Mouse (Mus musculus) heart, embryonic 12.5 days (tissue): ENCODE data around the gene Esrrb. TPM values are rescaled to one million over a fixed set of nuclear protein-coding genes. Genes with fewer than 3 reads are reported as not detected.
A peak's percentile ranks its signal among the peaks of the same experiment; 100 is the strongest.

Experiments
- ATAC-seq: fragments of 200-750 bp; cut with Nextera tagmentation; 2 replicates; pipeline ENCODE4 v1.8.0; 2017; ENCODE audit warnings: moderate TSS enrichment, moderate library complexity; ENCODE audit not compliant: insufficient number of reproducible peaks, low FRiP score
- H3K27ac ChIP-seq: fragments of 300-500 bp; sonication (generic); 2 replicates; pipeline ENCODE4 v1.5.1; 2016; ENCODE audit warnings: mild to moderate bottlenecking, moderate library complexity; ENCODE audit not compliant: poor library complexity, severe bottlenecking
- H3K27me3 ChIP-seq: fragments of 300-500 bp; sonication (generic); replicated peaks from 2 replicates; pipeline ENCODE4 v1.6.1; 2016; ENCODE audit warnings: mild to moderate bottlenecking, moderate library complexity
- H3K36me3 ChIP-seq: fragments of 300-500 bp; sonication (generic); 2 replicates; pipeline ENCODE4 v1.6.1; 2016; ENCODE audit warnings: mild to moderate bottlenecking, moderate library complexity
- H3K4me1 ChIP-seq: fragments of 300-500 bp; sonication (generic); replicated peaks from 2 replicates; pipeline ENCODE4 v1.6.1; 2016; ENCODE audit warnings: mild to moderate bottlenecking
- H3K4me2 ChIP-seq: fragments of 300-500 bp; sonication (generic); 2 replicates; pipeline ENCODE4 v1.6.1; 2016; ENCODE audit warnings: mild to moderate bottlenecking, moderate library complexity
- H3K4me3 ChIP-seq: fragments of 300-500 bp; sonication (generic); 2 replicates; pipeline ENCODE4 v1.5.1; 2016; ENCODE audit warnings: mild to moderate bottlenecking
- H3K9ac ChIP-seq: fragments of 300-500 bp; sonication (generic); 2 replicates; pipeline ENCODE4 v1.6.1; 2016; ENCODE audit warnings: mild to moderate bottlenecking, moderate library complexity
- H3K9me3 ChIP-seq: fragments of 300-500 bp; sonication (generic); replicated peaks from 2 replicates; pipeline ENCODE4 v1.6.1; 2016; ENCODE audit warnings: mild to moderate bottlenecking, moderate library complexity
- WGBS: fragments of 180-500 bp; shearing (Covaris S2); methylation state at CpG from one replicate; pipeline ENCODE4 v1.1.7; 2016; 5-methylcytosine and 5-hydroxymethylcytosine counted together
- polyA plus RNA-seq: library from polyadenylated mRNA; unstranded; fragments of >200 nt; fragmentation: Nextera tagmentation; extraction: Ambion mirVana; gene quantifications from 2 replicates; pipeline ENCODE4 v1.2.1, GENCODE M21; 2016

Gene Esrrb
- polyA plus RNA-seq = 2.8 and 3.5 TPM in 2 replicates

GRCm38 (mm10) chr12:86360696-86361631, at the start of gene Esrrb:
Gene Esrrb (plus strand): TSS chr12:86361117.
- WGBS = 19% methylated on average over 22 of the region's 22 CpGs
- peak; percentile 72 for ATAC-seq
- Histone ChIP-seq H3K4me1 (peaks cover 40% of the 10 kb centered on the region), H3K36me3 (no peaks in the 10 kb centered on the region), H3K27ac (peak within 1 kb of the TSS; percentile 86), H3K9ac (peak within 1 kb of the TSS; percentile 55), H3K4me2 (peak within 1 kb of the TSS; percentile 68), H3K27me3 (0 out of 2 replicates have a peak, but pooled peaks cover 5% of the 10 kb centered on the region), H3K9me3 (no peaks in the 10 kb centered on the region), H3K4me3 (peak within 1 kb of the TSS; percentile 43)

DNA sequence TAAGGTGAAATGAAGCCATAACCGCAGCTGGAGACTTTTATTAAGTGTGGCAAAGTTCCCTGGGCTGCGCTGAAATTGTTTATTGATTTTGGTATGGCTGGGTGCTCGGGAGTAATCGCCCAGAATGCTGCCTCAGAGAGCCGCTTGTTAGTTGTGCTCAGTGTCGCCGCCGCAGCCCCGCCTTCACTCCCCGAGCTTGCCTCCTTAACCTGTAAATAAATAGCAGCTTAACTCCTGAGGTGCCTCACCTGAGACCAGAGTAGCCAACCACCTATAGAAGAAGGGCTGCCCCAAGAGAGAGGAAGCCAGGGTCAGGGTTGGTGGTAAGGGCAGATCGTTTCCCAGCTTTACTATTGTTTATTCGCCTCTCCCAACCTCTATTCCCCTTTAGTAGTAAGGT, 40.3 kb upstream of the Esrrb start:
- 21% methylated on average over 12 of the region's 12 CpGs for WGBS
- H3K4me2 ChIP-seq = 0 out of 2 replicates have a peak overlapping the region, but pooled peaks have one; percentile 0
- peaks cover 5% of the 10 kb centered on the region; the same call in 1 of the 2 replicates for H3K4me1 ChIP-seq

GRCm38 (mm10) chr12:86324297-86324696, 36.6 kb upstream of the Esrrb start:
- Histone ChIP-seq H3K9me3 (no peaks in the 10 kb centered on the region), H3K4me2 (no peak overlapping the region), H3K36me3 (no peaks in the 10 kb centered on the region), H3K9ac (no peak overlapping the region), H3K27ac (no peak overlapping the region), H3K4me1 (no peaks in the 10 kb centered on the region; the same call in 1 of the 2 replicates), H3K4me3 (no peak overlapping the region), H3K27me3 (no peaks in the 10 kb centered on the region)
- ATAC-seq = no peak
- 47% methylated on average over 3 of the region's 3 CpGs for WGBS

More for the DNA sequence above, 40.3 kb upstream of the Esrrb start:
- no peak overlapping the region for H3K4me3 ChIP-seq
- no peak overlapping the region for H3K9ac ChIP-seq
- ATAC-seq = no peak
- no peaks in the 10 kb centered on the region for H3K36me3 ChIP-seq
- no peak overlapping the region for H3K27ac ChIP-seq
- H3K27me3 ChIP-seq = no peaks in the 10 kb centered on the region
- H3K9me3 ChIP-seq = no peaks in the 10 kb centered on the region

DNA sequence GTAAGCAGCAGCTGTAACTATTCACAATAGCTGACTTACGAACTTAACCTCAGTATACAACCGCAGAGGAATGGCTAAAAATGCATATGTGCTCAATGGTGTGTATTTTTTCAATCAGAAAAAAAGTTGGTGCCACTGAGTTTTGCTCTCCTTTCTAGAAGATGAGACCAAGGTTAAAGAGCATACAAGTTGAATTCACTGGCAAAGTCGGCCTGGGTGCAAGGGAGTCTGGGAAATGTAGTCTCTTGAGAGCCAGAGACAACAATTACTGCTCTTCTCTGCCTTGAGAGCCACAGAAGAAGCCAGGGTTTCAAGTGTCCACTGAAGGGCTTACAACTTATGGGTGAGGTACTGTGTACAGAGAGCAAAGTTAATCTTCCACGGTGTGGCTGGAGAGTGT, 31.1 kb upstream of the Esrrb start:
- H3K27ac ChIP-seq = no peak overlapping the region
- ATAC-seq = no peak
- H3K27me3 ChIP-seq = no peaks in the 10 kb centered on the region
- no peaks in the 10 kb centered on the region for H3K36me3 ChIP-seq
- H3K4me1 ChIP-seq = no peaks in the 10 kb centered on the region
- no peak overlapping the region for H3K4me2 ChIP-seq
- H3K9ac ChIP-seq = no peak overlapping the region
- WGBS = 50% methylated on average over 4 of the region's 4 CpGs
- no peaks in the 10 kb centered on the region for H3K9me3 ChIP-seq
- no peak overlapping the region for H3K4me3 ChIP-seq

GRCm38 (mm10) chr12:86330684-86331083, 30.2 kb upstream of the Esrrb start:
- H3K36me3 ChIP-seq = no peaks in the 10 kb centered on the region
- no peaks in the 10 kb centered on the region for H3K27me3 ChIP-seq
- no peak overlapping the region for H3K27ac ChIP-seq
- no peaks in the 10 kb centered on the region for H3K4me1 ChIP-seq
- no peaks in the 10 kb centered on the region for H3K9me3 ChIP-seq
- H3K4me3 ChIP-seq = no peak overlapping the region
- no peak overlapping the region for H3K4me2 ChIP-seq
- WGBS = 84% methylated on average over 9 of the region's 9 CpGs
- H3K9ac ChIP-seq = no peak overlapping the region
- no peak for ATAC-seq

GRCm38 (mm10) chr12:86331248-86331647, 29.7 kb upstream of the Esrrb start:
- 77% methylated on average over 10 of the region's 10 CpGs for WGBS
- ATAC-seq = no peak
- Histone ChIP-seq H3K27me3 (no peaks in the 10 kb centered on the region), H3K9me3 (peaks cover 2% of the 10 kb centered on the region; the same call in 1 of the 2 replicates), H3K4me2 (no peak overlapping the region), H3K36me3 (no peaks in the 10 kb centered on the region), H3K27ac (no peak overlapping the region), H3K9ac (no peak overlapping the region), H3K4me3 (no peak overlapping the region), H3K4me1 (no peaks in the 10 kb centered on the region)

DNA sequence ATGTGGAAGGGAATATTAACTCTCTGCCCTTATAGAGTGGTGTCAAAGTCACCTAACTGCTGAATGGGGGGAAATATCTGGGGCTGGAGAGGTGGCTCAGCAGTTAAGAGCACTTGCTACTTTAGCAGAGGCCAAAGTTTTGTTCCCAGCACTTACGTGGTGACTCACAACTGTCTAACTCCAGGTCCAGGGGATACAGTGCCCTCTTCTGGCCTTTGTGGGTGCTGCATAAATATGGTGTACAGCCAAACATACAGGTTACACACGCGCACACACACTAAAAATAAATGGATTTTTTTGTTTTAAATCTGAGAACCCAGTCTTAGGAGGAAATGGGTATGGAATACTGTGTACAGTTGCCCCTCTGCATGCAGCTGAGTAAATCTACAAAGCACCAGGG, 24.7 kb upstream of the Esrrb start:
- peaks cover 27% of the 10 kb centered on the region for H3K4me1 ChIP-seq
- ATAC-seq = no peak
- peaks cover 4% of the 10 kb centered on the region; the same call in 1 of the 2 replicates for H3K9me3 ChIP-seq
- H3K9ac ChIP-seq = no peak overlapping the region
- H3K4me2 ChIP-seq = no peak overlapping the region
- H3K36me3 ChIP-seq = no peaks in the 10 kb centered on the region
- 86% methylated on average over 3 of the region's 3 CpGs for WGBS
- H3K27me3 ChIP-seq = no peaks in the 10 kb centered on the region
- H3K27ac ChIP-seq = no peak overlapping the region
- H3K4me3 ChIP-seq = no peak overlapping the region

- Histone ChIP-seq H3K9ac (no peak overlapping the region), H3K4me2 (no peak overlapping the region), H3K27ac (0 out of 2 replicates have a peak overlapping the region, but pooled peaks have one; percentile 55), H3K27me3 (no peaks in the 10 kb centered on the region), H3K4me1 (peaks cover 27% of the 10 kb centered on the region), H3K4me3 (no peak overlapping the region), H3K9me3 (peaks cover 4% of the 10 kb centered on the region; the same call in 1 of the 2 replicates), H3K36me3 (no peaks in the 10 kb centered on the region)
- no peak for ATAC-seq
- WGBS = 42% methylated on average over 7 of the region's 7 CpGs
Observed at GRCm38 (mm10) chr12:86336887-86337286, 24.0 kb upstream of the Esrrb start.

DNA sequence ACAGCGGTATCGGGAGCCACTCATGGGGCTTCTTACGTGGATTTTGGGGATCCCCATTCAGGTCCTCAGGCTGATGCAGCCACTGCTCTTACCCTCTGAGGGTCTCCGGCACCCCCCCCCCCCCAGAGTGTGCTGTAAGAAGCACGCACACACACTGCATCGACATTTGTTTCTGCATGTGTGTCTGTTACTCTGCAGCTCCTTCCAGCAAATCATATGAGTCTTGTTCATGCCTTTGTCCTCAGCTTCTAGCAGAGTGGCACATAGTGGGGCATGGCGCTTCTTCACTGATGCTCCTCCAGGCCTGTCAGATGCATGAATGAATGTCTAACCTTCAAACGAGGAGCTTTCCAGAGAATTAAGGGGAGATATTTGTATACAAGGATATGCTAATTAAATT, 11.4 kb upstream of the Esrrb start:
- Histone ChIP-seq H3K4me2 (no peak overlapping the region), H3K27ac (no peak overlapping the region), H3K9me3 (no peaks in the 10 kb centered on the region), H3K4me3 (no peak overlapping the region), H3K36me3 (no peaks in the 10 kb centered on the region), H3K9ac (no peak overlapping the region), H3K4me1 (0 out of 2 replicates have a peak, but pooled peaks cover 4% of the 10 kb centered on the region), H3K27me3 (peaks cover 19% of the 10 kb centered on the region; the same call in 1 of the 2 replicates)
- no peak for ATAC-seq
- WGBS = 82% methylated on average over 8 of the region's 8 CpGs

DNA sequence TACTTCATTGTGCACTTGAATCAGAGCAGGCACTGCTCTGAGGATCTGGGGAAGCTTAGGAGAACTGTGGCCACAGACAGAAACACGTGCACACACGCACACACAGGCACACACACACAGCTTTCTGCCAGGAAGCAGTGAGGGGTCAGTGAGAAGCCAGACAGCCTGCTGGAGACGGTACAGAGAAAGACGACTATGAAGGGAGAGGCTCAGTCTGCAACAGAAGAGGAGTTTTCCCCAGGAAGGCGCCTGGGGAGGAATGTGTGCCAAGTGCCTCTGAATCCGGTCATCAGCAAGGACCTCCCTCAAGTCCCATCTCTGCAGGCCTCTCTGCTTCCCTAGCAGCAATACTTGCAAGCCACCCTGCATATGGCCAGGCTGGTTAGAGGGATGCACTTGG, 1.5 kb upstream of the Esrrb start:
- ATAC-seq = no peak
- 0 out of 2 replicates have a peak, but pooled peaks cover 5% of the 10 kb centered on the region for H3K27me3 ChIP-seq
- H3K9me3 ChIP-seq = no peaks in the 10 kb centered on the region
- H3K4me3 ChIP-seq = no peak overlapping the region
- no peaks in the 10 kb centered on the region for H3K36me3 ChIP-seq
- H3K4me1 ChIP-seq = peaks cover 29% of the 10 kb centered on the region
- no peak overlapping the region for H3K9ac ChIP-seq
- no peak overlapping the region for H3K27ac ChIP-seq
- 37% methylated on average over 6 of the region's 6 CpGs for WGBS
- H3K4me2 ChIP-seq = no peak overlapping the region

DNA sequence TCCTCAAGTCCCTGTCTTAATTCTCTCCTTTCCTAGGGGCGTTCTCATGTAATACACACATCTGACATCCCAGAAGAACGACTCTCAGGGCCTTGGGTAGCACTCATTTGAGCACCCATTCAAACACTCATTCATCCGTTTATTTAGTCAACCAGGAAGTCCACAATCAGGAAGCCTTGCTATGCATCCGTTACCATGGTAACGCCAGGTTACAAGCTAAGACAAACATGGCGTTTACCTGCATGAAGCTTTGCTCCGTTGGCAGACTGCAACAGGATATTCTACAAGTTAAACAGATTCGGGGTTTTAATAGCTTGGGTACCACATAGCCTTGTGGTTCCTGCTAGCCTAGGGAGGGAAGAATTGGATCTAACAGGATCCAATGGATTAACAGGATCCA, 1.0 kb upstream of the Esrrb start:
- no peak overlapping the region for H3K27ac ChIP-seq
- no peak overlapping the region for H3K4me3 ChIP-seq
- H3K9me3 ChIP-seq = no peaks in the 10 kb centered on the region
- H3K36me3 ChIP-seq = no peaks in the 10 kb centered on the region
- ATAC-seq = no peak
- H3K4me1 ChIP-seq = peaks cover 32% of the 10 kb centered on the region
- 80% methylated on average over 8 of the region's 8 CpGs for WGBS
- no peak overlapping the region for H3K4me2 ChIP-seq
- H3K9ac ChIP-seq = no peak overlapping the region
- H3K27me3 ChIP-seq = 0 out of 2 replicates have a peak, but pooled peaks cover 5% of the 10 kb centered on the region
